Mouse (Mus musculus): ENCODE measurements around the gene Cpsf2. TPM values are rescaled to one million over a fixed set of nuclear protein-coding genes. Genes with fewer than 3 reads are reported as not detected.
"Not testable (repeated sequence)": the region's sequence is repeated elsewhere in the genome, so short reads cannot be mapped to it uniquely, and the experiment has no call there.

Cpsf2 gene
- 2.7 and 4.1 TPM in 2 replicates for polyA plus RNA-seq (2012; rRNA removed)

DNA sequence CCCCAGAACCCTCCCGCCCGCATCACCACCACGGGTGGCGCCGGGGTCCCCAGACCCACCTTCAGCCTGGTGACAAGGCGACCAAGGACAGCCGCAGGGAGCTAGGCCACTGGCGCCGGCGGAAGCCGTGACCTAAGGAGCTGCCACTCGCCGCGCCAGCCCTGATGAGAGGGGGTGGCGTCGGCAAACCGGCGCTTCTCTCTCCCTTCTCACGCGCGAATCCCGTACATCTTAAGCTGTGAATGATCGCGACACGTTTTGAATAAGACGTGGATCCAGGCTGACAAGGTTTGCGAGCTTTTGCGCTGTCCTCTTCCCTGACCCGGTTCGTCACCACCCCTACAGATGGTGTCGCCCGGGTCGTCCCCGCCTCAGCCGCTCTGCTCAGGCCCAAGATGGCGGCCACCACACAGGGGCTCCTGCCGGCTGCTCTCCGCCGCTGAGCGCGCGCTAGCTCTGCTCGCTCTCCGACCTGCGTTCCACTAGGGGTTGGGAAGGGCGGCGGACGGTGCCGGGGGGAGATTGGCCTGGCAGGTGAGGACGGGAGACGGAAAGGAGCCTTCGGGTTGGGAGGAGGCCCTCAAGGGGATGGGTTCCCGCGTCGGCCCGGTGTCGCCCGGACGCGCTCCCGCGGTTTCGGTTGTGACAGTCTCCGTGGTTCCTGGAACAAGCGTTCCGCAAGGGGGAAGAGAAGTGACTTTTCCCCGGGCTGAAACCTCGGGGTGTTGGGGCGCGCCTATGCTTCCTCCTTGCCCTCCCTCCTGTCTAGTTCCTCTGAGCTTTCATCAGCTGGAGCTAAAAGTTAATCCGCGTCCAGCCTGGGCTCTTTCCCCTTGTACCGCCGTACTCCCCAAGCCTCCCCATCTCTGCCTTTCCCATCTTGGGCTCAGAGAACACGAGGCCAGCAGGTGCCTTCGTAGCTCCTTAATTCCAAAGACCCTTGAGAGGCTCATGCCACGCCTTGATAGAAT, at the start of gene Cpsf2:
Gene Cpsf2 (plus strand): TSS at position 388 of the 971 bp plus-strand sequence.
- peak; percentile 95 for DNase-seq
- TF ChIP-seq POLR2A (IDR thresholded peaks at IDR 0.05; ENCODE audit: borderline replicate concordance, extremely low read depth, low read depth, low read length), result peak; percentile 51; the same call in 1 of the 2 replicates
- no peak for TF ChIP-seq CTCF (IDR thresholded peaks at IDR 0.05; ENCODE audit: insufficient read depth, low read length)
- H3K4me1 ChIP-seq (ENCODE audit: control insufficient read depth, insufficient read depth, low read length), result peaks cover 6% of the 10 kb centered on the region
- peak within 1 kb of the TSS; percentile 91 for H3K4me3 ChIP-seq (replicated peaks; ENCODE audit: extremely low read depth, low read depth, low read length)
- WGBS, result under 1% methylated on average over 77 of the region's 77 CpGs

- Histone ChIP-seq H3K4me1 (ENCODE audit: control insufficient read depth, insufficient read depth, low read length) (no peaks in the 10 kb centered on the region), H3K4me3 (replicated peaks; ENCODE audit: extremely low read depth, low read depth, low read length) (no peak overlapping the region)
- no peak for DNase-seq
- WGBS, result 72% methylated on average over 1 of the region's 1 CpGs
- no peak for TF ChIP-seq POLR2A (IDR thresholded peaks at IDR 0.05; ENCODE audit: borderline replicate concordance, extremely low read depth, low read depth, low read length)
- TF ChIP-seq CTCF (IDR thresholded peaks at IDR 0.05; ENCODE audit: insufficient read depth, low read length), result no peak
Measured at GRCm38 (mm10) chr12:101928423-101928822, 47.4 kb upstream of the Cpsf2 start.

DNA sequence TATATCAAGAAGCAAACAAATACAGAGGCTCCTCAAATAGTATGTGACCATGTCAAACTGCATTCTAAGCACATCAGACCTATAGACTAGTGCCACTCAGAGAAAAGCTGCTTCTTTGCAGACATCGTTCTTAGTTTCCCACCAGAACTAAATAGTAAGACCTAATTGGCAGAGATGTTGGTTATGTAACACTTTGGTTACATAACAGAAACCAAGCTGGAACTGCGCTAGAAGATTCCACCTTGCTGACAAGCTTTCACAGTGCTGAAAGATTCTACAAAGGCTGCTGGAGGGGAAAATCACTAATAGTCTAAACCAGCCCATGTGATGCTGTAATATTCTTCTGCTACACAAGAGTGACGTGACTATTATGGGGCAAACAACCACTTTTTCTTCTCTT, 40.6 kb upstream of the Cpsf2 start:
- DNase-seq, result no peak
- TF ChIP-seq CTCF (IDR thresholded peaks at IDR 0.05; ENCODE audit: insufficient read depth, low read length) (no peak), POLR2A (IDR thresholded peaks at IDR 0.05; ENCODE audit: borderline replicate concordance, extremely low read depth, low read depth, low read length) (no peak)
- 67% methylated on average over 3 of the region's 3 CpGs for WGBS
- no peaks in the 10 kb centered on the region for H3K4me1 ChIP-seq (ENCODE audit: control insufficient read depth, insufficient read depth, low read length)
- H3K4me3 ChIP-seq (replicated peaks; ENCODE audit: extremely low read depth, low read depth, low read length), result no peak overlapping the region

GRCm38 (mm10) chr12:101937572-101937971, 38.2 kb upstream of the Cpsf2 start:
- Histone ChIP-seq H3K4me1 (ENCODE audit: control insufficient read depth, insufficient read depth, low read length) (no peaks in the 10 kb centered on the region), H3K4me3 (replicated peaks; ENCODE audit: extremely low read depth, low read depth, low read length) (no peak overlapping the region)
- DNase-seq, result no peak
- WGBS, result 88% methylated on average over 7 of the region's 7 CpGs
- TF ChIP-seq CTCF (IDR thresholded peaks at IDR 0.05; ENCODE audit: insufficient read depth, low read length), result no peak
- no peak for TF ChIP-seq POLR2A (IDR thresholded peaks at IDR 0.05; ENCODE audit: borderline replicate concordance, extremely low read depth, low read depth, low read length)

DNA sequence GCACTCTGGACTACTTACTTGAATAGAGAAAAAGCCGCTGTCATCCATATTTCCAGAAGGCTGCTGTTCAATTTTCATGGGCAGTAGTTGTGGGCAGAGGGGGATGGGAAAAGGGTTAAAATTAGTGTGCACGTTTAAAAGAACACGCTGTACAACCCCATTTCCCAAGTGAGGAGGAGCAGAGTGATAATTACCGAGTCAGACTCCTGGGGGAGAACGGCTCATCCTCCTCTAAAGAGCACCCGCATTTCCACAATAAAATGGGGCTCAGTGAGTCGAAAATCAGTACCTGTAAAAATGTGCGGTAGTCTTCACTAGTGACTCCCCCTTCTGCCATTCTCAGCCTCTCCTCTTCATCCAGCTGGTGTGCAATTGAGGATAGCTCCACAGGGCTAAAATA, 27.8 kb upstream of the Cpsf2 start:
- 92% methylated on average over 8 of the region's 8 CpGs for WGBS

DNA sequence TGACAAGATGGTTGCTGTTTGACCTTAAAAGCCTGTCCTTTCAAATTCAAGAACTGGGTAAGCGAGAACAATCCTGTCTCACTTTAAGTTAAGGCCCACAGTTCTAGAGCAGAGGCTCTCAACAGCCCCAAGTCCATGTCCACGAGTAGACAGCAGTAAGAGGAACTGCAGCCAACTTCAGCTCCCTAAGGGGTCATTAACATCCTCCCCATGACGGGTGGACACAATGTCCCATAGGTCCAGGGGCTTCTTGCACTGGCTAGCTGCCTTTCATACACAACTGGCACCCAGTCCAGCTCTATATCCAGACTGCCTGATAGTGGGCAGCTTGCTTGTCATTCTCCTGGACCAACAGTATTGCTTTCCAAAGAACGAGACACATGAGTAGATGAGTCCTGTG, 27.0 kb upstream of the Cpsf2 start:
- Histone ChIP-seq H3K4me1 (ENCODE audit: control insufficient read depth, insufficient read depth, low read length) (no peaks in the 10 kb centered on the region), H3K4me3 (replicated peaks; ENCODE audit: extremely low read depth, low read depth, low read length) (no peak overlapping the region)
- TF ChIP-seq CTCF (IDR thresholded peaks at IDR 0.05; ENCODE audit: insufficient read depth, low read length), result no peak
- no peak for DNase-seq
- 63% methylated on average over 4 of the region's 4 CpGs for WGBS

More for the DNA sequence above, 27.8 kb upstream of the Cpsf2 start:
- H3K4me3 ChIP-seq (replicated peaks; ENCODE audit: extremely low read depth, low read depth, low read length), result no peak overlapping the region
- no peak for DNase-seq
- H3K4me1 ChIP-seq (ENCODE audit: control insufficient read depth, insufficient read depth, low read length), result no peaks in the 10 kb centered on the region
- TF ChIP-seq CTCF (IDR thresholded peaks at IDR 0.05; ENCODE audit: insufficient read depth, low read length), result no peak
- no peak for TF ChIP-seq POLR2A (IDR thresholded peaks at IDR 0.05; ENCODE audit: borderline replicate concordance, extremely low read depth, low read depth, low read length)

DNA sequence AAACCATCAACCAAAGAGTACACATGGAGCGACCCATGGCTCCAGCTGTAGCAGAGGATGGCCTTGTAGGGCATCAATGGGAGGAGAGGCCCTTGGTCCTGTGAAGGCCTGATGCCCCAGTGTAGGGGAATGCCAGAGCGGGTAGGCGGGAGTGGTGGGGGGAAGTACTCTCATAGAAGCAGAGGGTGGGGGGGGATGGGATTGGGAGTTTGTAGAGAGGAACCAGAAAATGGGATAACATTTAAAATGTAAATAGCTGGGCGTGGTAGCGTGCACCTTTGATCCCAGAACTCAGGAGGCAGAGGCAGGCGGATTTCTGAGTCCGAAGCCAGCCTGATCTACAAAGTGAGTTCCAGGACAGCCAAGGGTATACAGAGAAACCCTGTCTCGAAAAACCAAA, 20.0 kb upstream of the Cpsf2 start:
- DNase-seq; H3K4me1 ChIP-seq (ENCODE audit: control insufficient read depth, insufficient read depth, low read length); H3K4me3 ChIP-seq (replicated peaks; ENCODE audit: extremely low read depth, low read depth, low read length): not testable (repeated sequence)
- WGBS, result 94% methylated on average over 8 of the region's 8 CpGs

- TF ChIP-seq POLR2A (IDR thresholded peaks at IDR 0.05; ENCODE audit: borderline replicate concordance, extremely low read depth, low read depth, low read length) (no peak), CTCF (IDR thresholded peaks at IDR 0.05; ENCODE audit: insufficient read depth, low read length) (no peak)
- Histone ChIP-seq H3K4me1 (ENCODE audit: control insufficient read depth, insufficient read depth, low read length) (peaks cover 5% of the 10 kb centered on the region), H3K4me3 (replicated peaks; ENCODE audit: extremely low read depth, low read depth, low read length) (peak overlapping the region; percentile 81)
- DNase-seq, result no peak
- 2% methylated on average over 26 of the region's 26 CpGs for WGBS
Measured at GRCm38 (mm10) chr12:101957079-101957941, 18.5 kb upstream of the Cpsf2 start.

GRCm38 (mm10) chr12:101957942-101958544, 17.7 kb upstream of the Cpsf2 start, which contains the start of gene Atxn3:
Gene Atxn3, minus strand, starts transcription at chr12:101958246.
- under 1% methylated on average over 54 of the region's 54 CpGs for WGBS
- peak; percentile 96 for DNase-seq
- TF ChIP-seq CTCF (IDR thresholded peaks at IDR 0.05; ENCODE audit: insufficient read depth, low read length) (peak; percentile 62), POLR2A (IDR thresholded peaks at IDR 0.05; ENCODE audit: borderline replicate concordance, extremely low read depth, low read depth, low read length) (peak; percentile 53; the same call in 1 of the 2 replicates)
- peak within 1 kb of the TSS; percentile 81 for H3K4me3 ChIP-seq (replicated peaks; ENCODE audit: extremely low read depth, low read depth, low read length)
- peaks cover 5% of the 10 kb centered on the region for H3K4me1 ChIP-seq (ENCODE audit: control insufficient read depth, insufficient read depth, low read length)

Data from lung, adult 2 months (tissue).